Mouse (Mus musculus) heart, adult 2 months (tissue): ENCODE results near the gene Fkbp7. TPM values are rescaled to one million over a fixed set of nuclear protein-coding genes. Genes with fewer than 3 reads are reported as not detected.

Experiments
- DNase-seq, 2 experiments: peaks; one replicate each; pipeline ENCODE4 v3.0.0; 2021
- H3K27ac ChIP-seq: fragments of 200-600 bp; 2 replicates; pipeline ENCODE4 v1.8.1; 2022
- H3K27me3 ChIP-seq: fragments of 200-500 bp; 2 replicates; pipeline ENCODE4 v1.6.1; 2012; ENCODE audit warnings: mild to moderate bottlenecking, low read length, inconsistent platforms, mixed read lengths; ENCODE audit not compliant: control insufficient read depth, insufficient read depth
- H3K36me3 ChIP-seq: fragments of 200-500 bp; 2 replicates; pipeline ENCODE4 v1.6.1; 2012; ENCODE audit warnings: low read length, inconsistent platforms; ENCODE audit not compliant: control insufficient read depth, insufficient read depth
- H3K4me1 ChIP-seq: fragments of 200-500 bp; 2 replicates; pipeline ENCODE4 v1.6.1; 2011; ENCODE audit warnings: low read length; ENCODE audit not compliant: control insufficient read depth, insufficient read depth
- H3K4me3 ChIP-seq: fragments of 200-600 bp; 2 replicates; pipeline ENCODE4 v1.8.1; 2022
- H3K79me2 ChIP-seq: fragments of 200-500 bp; replicated peaks from 2 replicates; pipeline ENCODE4 v1.6.1; 2012; ENCODE audit warnings: mild to moderate bottlenecking, inconsistent platforms, low read length, moderate library complexity, mixed read lengths; ENCODE audit not compliant: control insufficient read depth, insufficient read depth
- H3K9ac ChIP-seq: fragments of 200-500 bp; 2 replicates; pipeline ENCODE4 v1.6.1; 2012; ENCODE audit warnings: low read depth, mild to moderate bottlenecking, control low read depth, inconsistent platforms, low read length, mixed read lengths
- CTCF ChIP-seq: fragments of 200-600 bp; IDR thresholded peaks from 2 replicates; pipeline ENCODE4 v1.8.1; 2022; ENCODE audit warnings: antibody characterized with exemption, mild to moderate bottlenecking, moderate library complexity
- EP300 ChIP-seq: fragments of 200-500 bp; IDR thresholded peaks from 2 replicates; pipeline ENCODE4 v1.6.1; 2011; ENCODE audit warnings: low read depth, low read length, control low read depth; ENCODE audit not compliant: insufficient read depth
- POLR2A ChIP-seq: fragments of 200-500 bp; IDR thresholded peaks from 2 replicates; pipeline ENCODE4 v1.6.1; 2011; ENCODE audit warnings: mild to moderate bottlenecking, low read depth, low read length, control low read depth; ENCODE audit not compliant: insufficient read depth
- WGBS: fragments of 180-500 bp; shearing (Covaris S2); methylation state at CpG from one replicate; pipeline ENCODE4 v1.1.7; 2018; 5-methylcytosine and 5-hydroxymethylcytosine counted together
- intact Hi-C: fragments of 180-260 bp; cut with DNase I; formaldehyde crosslinking; loops from one replicate; pipeline ENCODE4 v1.15.1; 2025
- polyA plus RNA-seq: library from polyadenylated mRNA; depleted of rRNA; stranded (reverse); fragments of >200 nt; gene quantifications from 2 replicates; pipeline ENCODE4 v1.2.3, GENCODE M21; 2012
- total RNA-seq, 2 experiments: library from RNA; stranded (reverse); gene quantifications; 2 replicates each; pipeline ENCODE4 v1.2.3; 2021

Fkbp7 gene
- total and polyA plus RNA-seq, 3 experiments = 7.9 to 21.9 (median 20.8) TPM

DNA sequence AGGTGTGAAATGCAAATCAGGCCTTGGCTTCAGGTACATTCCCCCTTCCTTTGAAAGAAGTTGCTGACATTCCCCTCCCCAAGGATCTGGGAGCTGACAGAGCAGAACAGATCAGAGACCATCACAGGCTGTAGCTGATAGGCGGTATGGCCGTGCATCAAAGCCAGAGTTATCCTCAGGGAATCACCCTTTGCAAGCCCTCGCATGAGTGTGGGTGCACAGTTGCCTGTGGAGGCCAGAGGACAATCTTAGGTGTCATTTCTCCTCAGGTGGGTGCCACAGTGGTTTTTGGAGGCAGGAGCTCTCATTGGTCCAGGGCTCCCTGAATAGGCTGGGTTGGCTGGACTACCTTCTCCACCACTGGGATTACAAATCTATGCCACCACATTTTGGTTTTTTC lies 29.3 kb upstream of the Fkbp7 start:
- Histone ChIP-seq H3K4me3 (no peak overlapping the region), H3K9ac (no peak overlapping the region), H3K4me1 (no peaks in the 10 kb centered on the region), H3K27me3 (no peaks in the 10 kb centered on the region), H3K27ac (no peak overlapping the region), H3K36me3 (peaks cover 4% of the 10 kb centered on the region), H3K79me2 (no peaks in the 10 kb centered on the region)
- TF ChIP-seq POLR2A (no peak), EP300 (peak; percentile 27; the same call in 1 of the 2 replicates)
- intact Hi-C loops = no loop called here
- WGBS = 83% methylated on average over 3 of the region's 3 CpGs
- no peak for DNase-seq

DNA sequence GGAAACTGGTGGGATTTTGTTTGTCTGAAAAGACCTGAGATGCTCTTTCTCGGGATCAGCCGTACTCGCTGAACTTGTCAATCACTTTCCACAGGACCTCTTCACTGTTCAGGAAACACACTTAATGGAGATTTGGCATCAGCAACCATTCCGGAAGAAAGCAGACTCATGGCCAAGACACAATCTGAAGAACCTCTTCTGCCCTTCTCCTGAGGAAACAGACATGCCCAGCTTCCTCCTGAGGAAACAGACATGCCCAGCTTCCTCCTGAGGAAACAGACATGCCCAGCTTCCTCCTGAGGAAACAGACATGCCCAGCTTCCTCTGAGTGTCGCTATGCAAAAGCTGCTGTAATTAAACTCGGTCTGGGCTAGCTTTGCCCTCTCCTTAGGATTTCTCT lies 22.4 kb upstream of the Fkbp7 start:
- H3K4me1 ChIP-seq = peaks cover 1% of the 10 kb centered on the region
- WGBS = 49% methylated on average over 6 of the region's 6 CpGs
- intact Hi-C loops = no loop called here

DNA sequence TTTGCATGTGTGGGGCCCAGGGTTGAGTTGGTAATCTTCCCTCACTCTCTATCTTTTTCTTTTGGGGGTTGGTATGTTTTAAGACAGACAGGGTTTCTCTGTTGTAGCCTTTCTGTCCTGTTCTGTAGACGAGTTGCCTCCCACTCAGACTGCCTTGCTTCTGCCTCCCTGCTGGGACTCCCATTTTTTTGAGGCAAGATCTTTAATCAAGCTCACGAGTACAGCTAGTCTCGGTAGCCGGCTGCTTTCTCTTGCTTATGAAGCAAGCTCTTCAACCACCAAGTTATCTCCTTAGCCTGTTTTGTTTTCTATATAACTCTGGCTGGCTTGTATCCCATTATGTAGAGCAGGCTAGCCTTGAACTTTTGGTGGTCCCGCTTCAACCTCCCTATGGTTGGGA lies 20.8 kb upstream of the Fkbp7 start:
- Histone ChIP-seq H3K4me1 (peaks cover 2% of the 10 kb centered on the region), H3K27ac (no peak overlapping the region), H3K4me3 (no peak overlapping the region), H3K9ac (no peak overlapping the region), H3K27me3 (no peaks in the 10 kb centered on the region), H3K36me3 (peaks cover 14% of the 10 kb centered on the region), H3K79me2 (no peaks in the 10 kb centered on the region)
- WGBS = 86% methylated on average over 5 of the region's 5 CpGs
- TF ChIP-seq POLR2A (no peak), CTCF (no peak), EP300 (no peak)
- DNase-seq = no peak
- intact Hi-C loops = no loop called here

More for the DNA sequence above, 22.4 kb upstream of the Fkbp7 start:
- H3K4me3 ChIP-seq = no peak overlapping the region
- no peak for TF ChIP-seq CTCF
- TF ChIP-seq POLR2A = no peak
- TF ChIP-seq EP300 = no peak
- no peaks in the 10 kb centered on the region for H3K27me3 ChIP-seq
- H3K36me3 ChIP-seq = peaks cover 14% of the 10 kb centered on the region
- DNase-seq = no peak
- no peak overlapping the region for H3K27ac ChIP-seq
- H3K9ac ChIP-seq = no peak overlapping the region
- no peaks in the 10 kb centered on the region for H3K79me2 ChIP-seq

DNA sequence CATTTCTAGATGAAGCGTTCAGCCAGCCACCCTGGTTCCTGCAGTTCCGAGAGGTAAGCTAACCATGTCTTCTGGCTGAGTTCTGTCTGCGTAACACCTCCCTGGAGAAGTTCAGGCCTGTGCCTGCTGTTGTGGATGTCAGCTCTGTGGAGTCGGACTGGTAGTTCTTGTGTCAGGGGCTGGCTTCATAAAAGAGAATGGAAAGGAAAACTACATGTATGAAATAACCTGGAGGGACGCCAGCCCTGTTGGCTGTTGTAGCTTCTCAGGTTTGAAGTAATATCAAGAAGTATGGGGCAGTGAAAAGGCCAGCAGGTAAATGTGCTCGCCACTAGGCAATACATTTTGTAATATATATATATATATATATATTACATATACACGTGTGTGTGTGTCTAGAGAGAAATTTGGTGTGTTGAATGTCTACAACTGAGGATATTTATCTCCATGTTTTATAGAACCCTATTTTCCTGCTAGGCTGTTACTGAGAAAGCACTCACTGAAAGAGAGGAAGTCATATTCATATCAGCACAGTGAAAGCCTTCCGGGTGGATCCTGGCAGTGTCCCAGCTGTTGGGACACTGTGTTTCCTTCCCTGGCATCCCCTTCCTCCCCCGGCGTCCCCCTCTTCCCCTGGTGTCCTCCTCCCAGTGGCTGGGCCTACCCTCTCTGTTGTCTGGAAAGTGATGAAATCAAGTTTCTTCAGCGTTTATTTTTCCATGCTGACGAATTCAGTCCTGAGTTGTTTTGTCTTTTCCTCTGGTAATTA lies 17.7 kb upstream of the Fkbp7 start:
- intact Hi-C loops = loop anchor here (2.0 kb wide), 1 partner anchor 16 kb away; the partner anchor contains the start of gene Plekha3
- DNase-seq = peak; percentile 76 to 81
- TF ChIP-seq EP300 (peak; percentile 90), POLR2A (0 out of 2 replicates have a peak, but pooled peaks have one; percentile 10), CTCF (no peak)
- no peaks in the 10 kb centered on the region for H3K79me2 ChIP-seq
- H3K9ac ChIP-seq = no peak overlapping the region; the same call in 1 of the 2 replicates
- no peak overlapping the region for H3K4me3 ChIP-seq
- peaks cover 12% of the 10 kb centered on the region for H3K36me3 ChIP-seq
- 42% methylated on average over 12 of the region's 12 CpGs for WGBS
- no peaks in the 10 kb centered on the region for H3K27me3 ChIP-seq
- H3K4me1 ChIP-seq = peaks cover 2% of the 10 kb centered on the region
- peak overlapping the region; percentile 40 for H3K27ac ChIP-seq

DNA sequence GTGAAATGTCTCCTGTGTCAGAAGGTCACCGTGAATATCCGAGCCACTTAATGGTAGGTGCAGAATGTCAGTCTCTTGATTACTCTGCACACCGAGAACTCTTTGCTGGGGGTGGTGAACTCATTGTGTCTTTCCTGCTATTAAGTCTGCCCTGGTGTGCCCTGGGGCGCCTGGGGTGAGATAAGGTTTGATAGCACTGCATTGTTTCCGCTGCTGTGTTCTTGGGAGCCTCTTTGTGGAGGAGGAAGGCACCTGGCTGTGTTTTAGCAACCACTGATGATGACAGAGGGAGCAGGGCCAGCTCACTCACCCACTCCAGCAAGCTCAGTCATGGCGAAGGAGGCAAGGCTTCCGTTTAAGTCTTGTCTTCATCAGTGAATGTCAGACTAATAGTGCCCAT lies 15.2 kb upstream of the Fkbp7 start:
- no peak for DNase-seq
- Histone ChIP-seq H3K4me3 (no peak overlapping the region), H3K9ac (no peak overlapping the region), H3K79me2 (no peaks in the 10 kb centered on the region), H3K4me1 (peaks cover 2% of the 10 kb centered on the region), H3K36me3 (peaks cover 8% of the 10 kb centered on the region), H3K27me3 (no peaks in the 10 kb centered on the region), H3K27ac (no peak overlapping the region)
- no peak for TF ChIP-seq POLR2A
- no peak for TF ChIP-seq CTCF
- intact Hi-C loops = no loop called here
- WGBS = 41% methylated on average over 7 of the region's 7 CpGs

DNA sequence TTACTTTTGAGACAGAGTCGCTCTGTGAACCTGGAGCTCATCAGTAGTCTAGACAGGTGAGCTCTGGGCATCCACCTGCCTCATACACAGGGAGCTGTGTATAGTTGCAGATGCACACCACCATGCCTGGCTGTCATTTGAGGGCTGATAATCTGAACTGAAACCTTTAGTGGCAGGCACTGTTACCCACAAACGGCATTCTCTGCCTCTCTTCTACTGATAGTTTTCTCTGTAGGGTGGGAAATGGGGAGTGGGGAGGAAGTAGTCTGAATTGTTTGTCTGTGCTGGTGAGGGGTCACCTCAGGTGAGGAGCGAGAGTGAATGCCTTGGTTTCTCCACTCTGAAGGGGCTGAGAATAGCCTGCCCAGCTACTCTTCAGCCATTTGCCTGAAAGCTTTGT lies 14.7 kb upstream of the Fkbp7 start:
- H3K79me2 ChIP-seq = no peaks in the 10 kb centered on the region
- WGBS = 74% methylated on average over 3 of the region's 3 CpGs
- no peaks in the 10 kb centered on the region for H3K27me3 ChIP-seq
- intact Hi-C loops = no loop called here
- TF ChIP-seq EP300 (no peak), POLR2A (no peak), CTCF (no peak)
- no peak overlapping the region for H3K4me3 ChIP-seq
- no peak overlapping the region for H3K9ac ChIP-seq
- H3K27ac ChIP-seq = no peak overlapping the region
- H3K36me3 ChIP-seq = peaks cover 6% of the 10 kb centered on the region
- peaks cover 2% of the 10 kb centered on the region for H3K4me1 ChIP-seq
- DNase-seq = no peak
